Comparison of ENCODE assay signal across 8 mouse cellular contexts in the genomic region with DNA sequence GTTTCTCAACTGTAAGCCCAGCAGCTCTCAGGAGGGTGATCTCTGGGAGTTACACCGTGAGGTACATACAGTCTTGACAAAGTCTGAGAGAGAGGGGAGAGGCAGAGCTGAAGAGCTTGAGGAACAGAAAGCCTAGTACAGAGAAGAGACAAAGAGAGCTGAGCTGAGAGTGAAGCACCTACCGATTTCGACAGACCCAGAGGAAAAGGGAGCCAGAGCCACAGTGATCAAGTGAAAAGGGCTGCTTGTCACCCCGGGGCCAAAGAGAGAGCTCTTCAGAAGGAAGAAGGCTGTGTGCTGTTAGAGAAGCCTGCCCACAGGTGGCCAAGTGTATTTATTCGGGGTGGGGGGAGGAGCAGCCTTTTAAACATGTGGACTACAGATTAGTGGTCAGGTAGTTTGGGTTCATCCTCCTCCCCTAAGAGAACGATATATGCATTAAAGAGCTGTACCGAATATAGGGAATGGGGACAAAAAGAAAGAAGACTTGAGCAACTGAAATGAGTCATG. TPM values are rescaled to one million over a fixed set of nuclear protein-coding genes. Genes with fewer than 3 reads are reported as not detected.
DNase-seq lines count a peak whose midpoint lies in the region; ATAC-seq lines count a peak whose summit lies in the region.

TSS of gene Btn1a1 (minus strand) at position 302 of the 510 bp plus-strand sequence.

- peak within 1 kb of the TSS; percentile 52 for H3K4me3 ChIP-seq in kidney, embryonic 16.5 days (ENCODE audit: low read length)
- H3K4me3 ChIP-seq in hindbrain, embryonic 10.5 days = peak within 1 kb of the TSS; percentile 66
- peak within 1 kb of the TSS; percentile 93 for H3K4me3 ChIP-seq in megakaryocyte, embryonic 14.5 days (replicated peaks)

- no peak for ATAC-seq in kidney, embryonic 16.5 days (ENCODE audit: low FRiP score, low TSS enrichment)

- H3K27ac ChIP-seq in kidney, embryonic 16.5 days (ENCODE audit: low read length) = no peak within 1 kb of the TSS
- H3K27ac ChIP-seq in hindbrain, embryonic 10.5 days = no peak within 1 kb of the TSS; the same call in 1 of the 2 replicates

- H3K9me3 ChIP-seq in kidney, embryonic 16.5 days (ENCODE audit: low read length) = no peaks in the 10 kb centered on the region
- H3K9me3 ChIP-seq in hindbrain, embryonic 10.5 days = no peaks in the 10 kb centered on the region
- H3K9me3 ChIP-seq in megakaryocyte, embryonic 14.5 days = no peaks in the 10 kb centered on the region

- intact Hi-C loops in gastrocnemius, postnatal 36 days (cut with DNase I) = no loop called here

- peaks cover 17% of the 10 kb centered on the region for H3K4me1 ChIP-seq in kidney, embryonic 16.5 days (ENCODE audit: insufficient read depth, low read length)
- peaks cover 29% of the 10 kb centered on the region for H3K4me1 ChIP-seq in hindbrain, embryonic 10.5 days (replicated peaks)
- peaks cover 45% of the 10 kb centered on the region for H3K4me1 ChIP-seq in megakaryocyte, embryonic 14.5 days

- H3K27me3 ChIP-seq in kidney, embryonic 16.5 days (ENCODE audit: insufficient read depth, low read length) = no peaks in the 10 kb centered on the region
- peaks cover 27% of the 10 kb centered on the region; the same call in 1 of the 2 replicates for H3K27me3 ChIP-seq in hindbrain, embryonic 10.5 days (ENCODE audit: insufficient read depth, poor library complexity, severe bottlenecking)
- peaks cover 14% of the 10 kb centered on the region for H3K27me3 ChIP-seq in megakaryocyte, embryonic 14.5 days (replicated peaks)

- WGBS in kidney, embryonic 16.5 days = 0% methylated on average over 7 of the region's 7 CpGs
- whole genome bisulfite sequencing in hindbrain, embryonic 10.5 days = 2% methylated on average over 7 of the region's 7 CpGs

- no peaks in the 10 kb centered on the region for H3K36me3 ChIP-seq in kidney, embryonic 16.5 days (ENCODE audit: insufficient read depth, low read length)
- H3K36me3 ChIP-seq in hindbrain, embryonic 10.5 days = no peaks in the 10 kb centered on the region
- H3K36me3 ChIP-seq in megakaryocyte, embryonic 14.5 days (replicated peaks; ENCODE audit: low read length) = no peaks in the 10 kb centered on the region

- peak within 1 kb of the TSS; percentile 90 for H3K4me2 ChIP-seq in kidney, embryonic 16.5 days (replicated peaks; ENCODE audit: low read depth, low read length)

- peak within 1 kb of the TSS; percentile 57 for H3K9ac ChIP-seq in kidney, embryonic 16.5 days (replicated peaks; ENCODE audit: low read length)

- no peak for DNase-seq in kidney, adult 11 months
- peak; percentile 24 for DNase-seq in brain, adult 2 months (ENCODE audit: low read depth, low spot score)
- DNase-seq in hindbrain, embryonic 10.5 days (ENCODE audit: low spot score) = peak; percentile 32
- peak; percentile 4 to 10 for DNase-seq in thymus, postnatal 36 days
- no peak for DNase-seq in gastrocnemius, postnatal 36 days
- DNase-seq in urinary bladder, postnatal 4 days (ENCODE audit: low spot score in 2 of 2) = no peak

RNA-seq across cellular contexts. Expression of gene Btn1a1, which starts in this region (rescaled TPM):
- 0.08 and 0.11 TPM in 2 replicates for polyA plus RNA-seq in kidney, embryonic 16.5 days (2015; fragmentation: Nextera tagmentation; extraction: Ambion mirVana)
- polyA plus RNA-seq in hindbrain, embryonic 10.5 days (2016; fragmentation: Nextera tagmentation; extraction: Ambion mirVana) = 0.04 TPM in 1 of 2 replicates, not detected in the other
- polyA plus RNA-seq in megakaryocyte, embryonic 14.5 days (2012; ENCODE audit: insufficient read depth, low replicate concordance) = not detected in 2 replicates
- total RNA-seq in gastrocnemius, postnatal 36 days (2021) = not detected

Comparison
In these comparisons a context has a peak if more than half of its experiments do, and no peak if none do; other contexts are left out.
1. Peak in DNase-seq and H3K4me3 ChIP-seq in hindbrain, embryonic 10.5 days; RNA of the gene not detected or under 1 TPM.
2. DNase-seq: peak in brain, adult 2 months (single experiment) and thymus, postnatal 36 days (2 of 2); none in kidney, adult 11 months (single experiment), gastrocnemius, postnatal 36 days (0 of 2) and urinary bladder, postnatal 4 days (0 of 2).
3. Peak in every context shown above with its lines, with median percentiles within 50 percentile points of each other: H3K4me3 ChIP-seq.